Mouse (Mus musculus) thymus, adult 2 months (tissue): ENCODE results near the gene Rhbdf2.

Experiments
- CTCF ChIP-seq: fragments of 200-500 bp; IDR thresholded peaks from 2 replicates; pipeline ENCODE4 v1.5.1; 2012; ENCODE audit warnings: mild to moderate bottlenecking, control low read depth, low read length, moderate library complexity, borderline replicate concordance; ENCODE audit not compliant: control insufficient read depth, poor library complexity, insufficient read depth; ENCODE audit errors: extremely low read depth
- POLR2A ChIP-seq: fragments of 200-500 bp; IDR thresholded peaks from 2 replicates; pipeline ENCODE4 v1.6.1; 2012; ENCODE audit warnings: mild to moderate bottlenecking, low read length, control low read depth, moderate library complexity; ENCODE audit not compliant: control insufficient read depth, poor library complexity, insufficient read depth; ENCODE audit errors: extremely low read depth

- TF ChIP-seq CTCF: no peak
- no peak for TF ChIP-seq POLR2A
Measured at GRCm38 (mm10) chr11:116621258-116621704, 5.5 kb downstream of the Rhbdf2 start.
